Mouse (Mus musculus) testis, postnatal 10 days (tissue): ENCODE measurements around the gene Amotl2.

Experiments used
- DNase-seq: peaks from one replicate; pipeline ENCODE4 v3.0.0; 2021; ENCODE audit warnings: low spot score

Amotl2 gene

DNA sequence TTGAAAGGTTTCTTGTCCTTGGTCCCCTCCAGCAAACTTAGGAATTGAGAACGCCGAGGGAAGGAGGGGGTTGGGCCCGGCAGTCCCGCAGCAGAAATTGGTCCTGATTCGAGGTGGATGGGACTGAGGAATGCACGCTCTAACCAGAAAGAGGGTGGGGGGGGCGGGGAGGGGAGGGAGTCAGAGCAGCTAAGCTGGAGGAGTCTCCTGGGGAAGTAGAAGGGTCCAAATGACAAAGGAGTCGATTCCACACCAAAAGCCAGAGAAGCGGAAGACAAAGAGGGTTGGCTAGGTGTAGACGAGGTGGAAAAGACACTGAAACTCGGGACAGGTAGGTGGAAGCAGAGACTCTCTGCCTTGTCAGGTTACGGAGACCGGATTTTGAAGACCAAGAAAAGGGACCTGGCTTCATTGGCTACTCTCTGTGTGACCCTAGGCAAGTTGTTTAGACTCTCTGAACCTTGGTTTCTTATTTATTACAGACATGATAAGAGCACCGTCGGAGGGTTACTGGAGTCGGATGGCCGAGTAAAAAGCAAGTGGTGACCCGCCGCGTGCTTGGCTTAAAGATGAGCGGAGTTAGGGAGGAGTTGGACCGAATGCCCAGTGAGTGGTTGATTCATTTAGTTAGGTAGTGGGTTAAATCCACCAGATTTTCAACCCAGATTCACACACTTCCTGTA is at the start of gene Amotl2:
Amotl2 (plus strand) TSS at position 192 of the 683 bp plus-strand sequence.
- no peak for DNase-seq

DNA sequence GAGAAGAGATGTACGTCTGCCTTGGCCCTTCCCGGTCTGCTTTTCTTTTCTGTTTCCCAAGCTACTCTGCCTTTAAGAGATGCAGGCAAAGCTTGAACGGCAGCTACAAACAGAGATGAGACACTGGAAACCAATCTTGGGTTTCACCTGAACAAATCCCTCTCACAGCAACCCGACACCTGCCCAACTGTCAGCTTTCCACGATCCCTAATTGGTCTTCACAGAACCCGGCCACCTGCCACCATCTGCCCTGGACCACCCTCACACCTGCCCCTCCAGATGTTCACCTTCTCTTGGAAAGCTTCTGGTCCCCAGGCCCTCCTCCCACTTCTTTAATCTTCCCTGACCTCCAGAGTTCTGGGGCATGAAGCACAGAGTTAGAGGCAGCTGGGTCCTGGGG is 48.4 kb upstream of the Amotl2 start:
- DNase-seq = no peak

DNA sequence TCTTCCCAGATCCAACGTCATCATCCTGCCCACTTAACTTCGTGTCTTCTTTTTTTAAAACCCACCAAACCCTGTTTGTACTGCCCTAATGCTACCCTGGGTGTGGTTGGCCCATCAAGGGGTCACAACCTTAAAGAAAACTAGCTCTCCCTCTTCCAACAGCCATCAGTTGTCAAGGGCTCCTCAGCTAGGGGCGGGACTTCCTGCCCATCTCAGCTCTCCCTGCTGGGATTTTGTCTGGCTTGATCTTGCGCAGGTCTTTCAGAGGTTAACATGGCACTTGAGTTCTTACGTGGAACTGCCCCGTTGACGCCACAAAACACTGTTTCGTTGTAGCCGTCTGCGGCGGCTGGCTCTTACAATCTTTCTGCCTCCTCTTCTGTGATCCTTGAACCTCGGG is 47.6 kb upstream of the Amotl2 start:
- no peak for DNase-seq

DNA sequence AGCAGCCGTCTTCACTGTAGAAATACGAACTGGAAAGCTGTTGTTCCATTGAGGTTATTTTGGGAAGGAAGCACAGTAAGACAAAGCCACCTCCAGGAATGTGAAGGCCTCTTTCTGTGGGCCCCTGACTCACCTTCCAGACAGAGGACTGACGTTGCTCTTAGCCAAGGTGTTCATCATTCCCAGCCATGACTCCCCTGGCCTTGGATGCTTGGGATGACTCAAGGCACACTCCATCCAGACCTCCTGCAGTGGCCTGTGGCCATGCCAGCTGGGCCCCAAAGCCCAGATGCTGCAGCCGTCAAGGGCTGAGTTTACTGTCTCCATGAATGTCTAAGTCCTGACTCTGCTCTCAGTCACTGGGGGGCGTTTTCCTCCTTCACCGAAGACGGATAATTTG is 43.1 kb upstream of the Amotl2 start:
- DNase-seq = no peak

DNA sequence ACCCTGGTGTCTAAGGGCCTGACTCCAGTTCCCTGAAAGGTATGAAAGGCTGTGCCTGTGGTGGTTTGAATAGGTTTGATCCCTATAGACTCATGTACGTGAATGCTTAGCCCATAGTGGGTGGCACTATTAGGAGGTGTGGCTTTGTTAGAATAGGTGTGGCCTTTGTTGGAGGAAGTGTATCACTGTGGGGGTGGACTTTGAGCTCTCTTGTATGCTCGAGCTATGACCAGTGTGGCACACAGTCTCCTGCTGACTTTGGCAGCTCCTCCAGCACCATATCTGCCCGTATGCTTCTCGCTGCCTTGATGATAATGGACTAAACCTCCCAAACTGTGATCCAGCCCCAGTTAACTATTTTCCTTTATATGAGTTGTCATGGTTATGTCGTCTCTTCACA is 40.5 kb upstream of the Amotl2 start:
- DNase-seq = no peak

DNA sequence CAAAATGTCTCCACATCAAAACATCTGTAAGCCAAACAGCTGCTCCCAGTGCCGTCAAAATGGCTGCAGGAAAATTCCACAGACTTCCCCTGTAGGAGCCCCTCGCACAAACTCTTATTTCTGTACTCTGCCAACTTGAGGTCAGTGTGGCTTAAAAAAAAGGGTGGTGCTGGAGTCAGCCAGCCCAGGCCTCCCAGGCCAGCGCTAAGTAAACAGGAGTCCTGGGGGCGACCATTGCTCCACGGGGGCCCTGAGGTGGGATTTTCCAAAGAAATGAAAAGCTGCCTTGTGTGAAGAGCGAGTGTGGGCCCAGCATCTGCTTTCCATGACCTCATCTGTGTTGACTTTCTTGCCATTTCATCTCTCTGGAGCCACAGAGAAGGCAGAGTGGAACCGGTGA is 35.0 kb upstream of the Amotl2 start:
- DNase-seq = no peak

DNA sequence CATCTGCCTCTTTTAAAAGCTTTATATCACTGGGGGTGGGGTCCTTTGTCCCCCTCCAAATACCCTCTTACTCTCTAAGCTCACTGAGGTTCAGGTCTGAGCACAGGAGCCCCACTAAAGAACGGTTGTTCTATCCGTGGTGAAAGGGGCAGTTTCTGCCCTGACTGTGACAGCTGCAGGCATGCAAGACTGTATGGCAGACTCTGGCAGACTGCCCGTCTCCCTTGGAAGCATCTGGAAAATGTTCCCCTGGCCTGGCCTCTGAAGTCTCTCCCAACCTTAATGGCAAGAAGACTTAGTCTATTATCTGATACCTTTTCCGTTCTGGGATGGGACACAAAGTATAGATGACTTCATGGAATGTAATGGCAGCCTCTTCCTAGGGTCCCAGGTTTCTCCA is 28.5 kb upstream of the Amotl2 start:
- DNase-seq = no peak

DNA sequence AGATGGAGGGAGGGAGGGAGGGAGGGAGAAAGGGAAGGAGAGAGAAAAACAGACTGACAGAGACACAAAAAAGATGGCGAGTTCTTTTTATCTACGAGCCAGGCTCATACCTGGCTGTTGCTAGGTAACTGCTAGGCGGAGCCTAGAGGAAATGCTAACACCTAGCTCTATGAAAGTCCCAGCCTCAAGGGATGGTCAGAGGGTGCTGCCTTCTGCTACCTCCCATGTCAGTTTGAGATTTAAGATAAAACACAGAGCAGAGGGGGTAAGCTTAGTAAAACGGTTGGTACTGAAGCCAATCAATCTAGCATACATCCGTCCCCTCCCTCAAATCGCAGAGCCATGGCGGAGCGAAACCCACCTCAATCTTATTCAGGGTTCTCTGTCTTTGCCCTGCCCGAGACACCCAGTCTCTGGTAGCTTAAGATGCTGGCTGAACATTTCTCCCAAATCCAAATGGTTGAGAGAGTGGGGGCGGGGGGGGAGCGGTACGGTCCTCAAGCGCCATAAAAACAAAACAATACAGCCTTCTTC is 27.0 kb upstream of the Amotl2 start:
- no peak for DNase-seq

DNA sequence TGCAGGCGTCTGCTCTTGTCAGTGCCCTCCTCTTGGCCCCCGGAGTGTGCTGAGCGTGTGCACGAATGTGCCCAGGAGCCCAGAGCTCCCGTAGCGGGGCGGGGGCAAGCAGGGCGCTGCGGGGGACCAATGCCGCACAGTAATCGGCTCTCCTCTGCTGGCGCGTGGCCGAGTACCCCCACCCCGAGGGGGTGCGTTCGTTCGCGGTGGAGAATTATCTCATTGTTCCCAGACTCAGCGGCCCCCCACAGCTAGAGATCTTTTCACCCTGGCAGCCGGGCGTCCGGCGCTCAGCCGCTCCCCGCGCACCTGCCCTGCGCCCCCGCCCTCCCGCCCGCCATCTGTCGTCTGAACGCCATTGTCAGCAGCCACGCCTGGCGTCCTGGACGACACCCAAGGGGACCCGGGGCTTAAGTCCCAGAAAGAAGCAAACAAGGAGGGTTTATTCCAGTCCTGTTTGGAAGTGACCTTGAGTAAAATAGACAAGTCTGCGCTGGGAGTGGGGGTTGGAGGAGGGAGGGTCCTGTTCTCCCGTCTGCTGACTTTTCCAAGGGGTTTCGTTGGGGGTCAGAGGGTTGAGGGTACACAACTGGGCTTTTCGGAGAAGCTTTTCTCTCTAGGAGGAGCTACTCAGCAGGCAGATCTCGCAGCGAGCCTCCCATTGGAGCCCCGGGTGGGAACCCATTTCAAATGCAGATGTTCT is 26.4 kb upstream of the Amotl2 start:
- DNase-seq = peak; percentile 71

DNA sequence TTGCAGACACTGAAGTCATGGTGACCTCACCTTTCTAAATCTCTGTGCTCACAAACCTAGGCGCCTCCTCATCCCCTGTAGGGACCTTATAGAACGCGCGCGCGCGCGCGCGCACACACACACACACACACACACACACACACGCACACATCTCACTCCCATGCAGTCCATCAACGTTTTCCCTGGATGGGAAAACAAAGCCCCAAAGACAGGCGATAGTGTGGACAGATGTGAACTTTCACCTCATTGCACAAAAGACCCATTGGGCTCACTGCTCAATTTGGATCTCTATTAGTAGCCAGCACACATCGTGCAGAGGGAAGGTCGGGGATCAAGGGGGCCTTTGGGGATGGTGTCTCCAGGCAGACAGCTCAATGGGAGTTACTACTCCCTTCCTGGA is 25.6 kb upstream of the Amotl2 start:
- peak; percentile 54 for DNase-seq

DNA sequence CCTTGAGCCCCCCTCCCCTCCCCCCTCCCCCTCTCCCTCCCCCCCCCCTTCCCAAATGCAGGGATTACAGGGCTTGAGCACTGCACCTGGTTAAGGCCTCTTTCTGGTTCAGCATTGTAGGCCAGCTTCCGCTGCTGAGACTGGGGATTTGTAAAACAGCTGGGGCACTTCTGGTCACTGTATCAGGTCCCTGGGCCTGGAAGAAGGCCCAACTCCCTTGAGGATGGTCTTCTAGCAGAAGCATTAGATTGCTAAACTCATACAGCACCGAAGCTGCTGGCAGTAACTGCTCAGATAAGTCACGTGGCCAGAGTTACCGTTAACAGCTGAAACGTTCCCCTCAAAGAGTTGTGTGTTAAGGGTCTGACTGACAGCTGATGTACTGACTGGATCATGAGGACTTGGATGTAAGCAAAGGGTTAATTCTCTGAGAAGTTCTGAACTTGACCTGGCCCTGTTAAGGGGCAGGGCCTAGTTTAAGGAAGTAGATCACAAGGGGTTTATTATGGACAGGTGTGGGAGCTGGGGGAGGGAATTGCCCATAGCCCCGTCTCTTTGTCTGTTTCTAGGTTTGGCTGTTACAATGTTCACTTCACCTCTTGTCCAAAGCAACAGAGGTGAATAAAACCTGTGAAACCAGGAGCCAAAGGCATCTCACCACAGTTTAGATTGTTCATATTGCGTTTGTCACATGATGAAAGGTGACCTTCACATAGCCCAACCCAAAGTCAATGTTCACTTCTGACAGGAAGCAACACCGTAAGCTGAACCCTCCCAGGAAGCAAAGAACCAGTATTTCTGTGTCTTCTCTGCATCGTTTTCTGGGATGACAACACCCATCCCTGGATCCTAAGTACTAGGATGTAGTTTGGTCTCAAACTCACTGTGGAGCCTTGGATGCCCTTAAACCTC is 23.7 kb upstream of the Amotl2 start:
- DNase-seq = no peak

DNA sequence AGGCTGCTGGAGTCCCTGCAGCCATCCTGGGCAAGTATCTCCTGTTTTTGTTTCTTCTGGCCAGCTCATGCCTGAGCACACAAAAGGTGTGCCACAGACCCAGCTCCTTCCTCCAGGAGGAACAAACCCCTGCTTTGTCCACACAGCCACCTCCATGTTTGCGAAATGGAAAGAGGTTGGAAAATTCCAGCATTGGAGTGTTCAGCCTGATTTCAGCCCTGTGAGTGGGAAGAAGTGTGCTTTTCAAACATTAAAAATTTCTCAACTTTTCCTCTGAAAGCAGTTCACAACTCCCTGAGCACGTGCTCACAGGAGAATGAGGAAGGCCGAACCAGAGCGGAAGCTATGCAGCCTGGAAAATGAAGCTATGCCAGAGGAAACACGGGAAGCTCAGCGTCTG is 15.4 kb upstream of the Amotl2 start:
- DNase-seq = no peak

DNA sequence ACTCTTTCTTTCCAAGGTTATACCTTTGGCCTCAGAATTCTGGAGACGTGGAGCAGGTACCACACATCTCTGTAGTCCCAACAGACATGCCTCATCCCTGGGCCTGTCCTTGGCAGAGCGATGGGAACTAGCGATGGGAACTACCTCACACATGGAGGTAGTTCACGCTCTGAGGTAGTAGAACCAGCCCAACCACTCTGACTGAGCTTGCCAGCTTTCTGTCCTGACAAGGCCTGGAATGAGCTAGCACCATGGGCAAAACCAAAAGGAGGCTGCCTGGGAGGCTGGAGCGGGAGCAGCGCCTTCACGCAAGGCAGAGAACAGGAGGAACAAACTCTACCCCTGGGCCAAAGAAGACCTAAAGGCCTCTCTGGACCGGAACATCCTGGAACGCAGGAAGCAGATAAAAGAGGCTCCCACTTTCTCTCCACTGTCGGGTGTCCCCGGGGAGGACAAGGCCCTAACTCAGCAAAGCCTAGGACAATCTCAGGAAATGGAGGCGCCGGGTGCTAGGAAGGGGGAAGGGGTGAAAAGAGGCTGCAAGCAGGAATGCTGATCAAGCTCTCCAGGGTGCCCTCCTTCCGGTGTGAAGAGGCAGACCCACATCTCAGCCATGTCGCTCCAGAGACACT is 6.9 kb upstream of the Amotl2 start:
- DNase-seq = no peak

DNA sequence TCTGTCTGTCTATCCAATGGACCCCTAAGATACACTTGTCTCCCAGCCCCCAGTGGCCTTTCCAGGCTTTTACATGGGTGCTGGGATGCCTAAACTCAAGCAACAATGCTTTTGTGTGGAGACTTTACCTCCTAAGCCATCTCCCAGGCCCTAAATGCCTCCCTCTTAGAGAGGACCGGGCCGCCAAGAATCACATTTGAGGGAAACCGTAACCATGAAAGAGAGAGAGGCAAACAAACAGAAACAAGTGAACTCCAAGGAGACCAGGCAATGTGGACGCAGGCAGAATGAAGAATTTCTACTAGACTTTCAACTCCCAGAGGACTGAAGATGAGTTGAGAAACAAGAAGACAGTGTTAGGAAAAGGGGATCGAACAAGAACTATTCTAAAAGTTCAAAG is 6.0 kb upstream of the Amotl2 start:
- no peak for DNase-seq

DNA sequence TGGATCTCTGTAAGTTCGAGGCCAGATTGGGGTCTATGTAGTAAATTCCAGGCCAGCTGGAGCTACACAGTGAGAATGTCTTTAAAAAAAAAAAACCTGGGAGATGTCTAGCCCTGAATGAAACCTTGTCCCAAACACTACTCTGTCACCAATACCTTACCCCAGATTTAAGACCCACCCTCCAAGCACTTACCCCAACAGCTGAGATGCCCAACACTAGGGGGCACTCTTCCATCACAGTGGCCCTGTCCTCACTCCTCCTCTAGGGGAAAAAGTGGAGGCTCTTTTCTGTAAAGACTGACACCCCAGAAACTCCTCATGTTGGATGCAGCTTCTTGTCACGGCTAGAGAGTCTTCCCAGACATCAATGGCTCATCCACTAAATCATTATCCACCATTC is 2.7 kb upstream of the Amotl2 start:
- DNase-seq = peak; percentile 64

DNA sequence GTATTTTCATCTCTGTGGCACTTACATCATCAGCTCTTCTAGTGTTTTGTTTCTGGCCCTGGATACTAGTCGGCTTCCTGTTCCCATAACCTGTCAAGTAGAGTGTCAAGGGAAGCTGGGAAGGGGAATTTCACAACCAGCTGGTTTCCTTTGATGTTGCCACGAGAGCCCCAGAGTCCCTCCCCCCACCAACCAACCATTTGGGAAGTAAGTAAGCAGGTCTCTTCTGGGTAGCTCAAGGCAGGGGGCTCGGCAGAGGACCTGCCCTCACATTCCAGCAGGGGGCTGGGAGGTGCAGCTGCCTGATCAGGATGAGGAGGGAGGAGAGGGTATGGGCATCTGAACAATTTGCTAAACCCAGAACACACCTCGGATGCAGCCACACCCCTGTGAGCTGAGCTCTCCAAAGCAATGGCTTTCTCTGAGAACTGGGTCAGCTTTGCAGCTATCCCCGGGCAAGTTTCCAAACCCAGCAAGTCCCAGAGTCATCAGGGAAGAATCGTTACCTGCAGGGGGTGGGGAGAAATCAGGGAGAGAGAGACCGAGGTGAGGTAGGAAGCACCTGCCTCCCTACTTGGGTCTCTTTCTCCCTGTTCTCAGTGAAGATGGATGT is 1.5 kb upstream of the Amotl2 start:
- DNase-seq = no peak

DNA sequence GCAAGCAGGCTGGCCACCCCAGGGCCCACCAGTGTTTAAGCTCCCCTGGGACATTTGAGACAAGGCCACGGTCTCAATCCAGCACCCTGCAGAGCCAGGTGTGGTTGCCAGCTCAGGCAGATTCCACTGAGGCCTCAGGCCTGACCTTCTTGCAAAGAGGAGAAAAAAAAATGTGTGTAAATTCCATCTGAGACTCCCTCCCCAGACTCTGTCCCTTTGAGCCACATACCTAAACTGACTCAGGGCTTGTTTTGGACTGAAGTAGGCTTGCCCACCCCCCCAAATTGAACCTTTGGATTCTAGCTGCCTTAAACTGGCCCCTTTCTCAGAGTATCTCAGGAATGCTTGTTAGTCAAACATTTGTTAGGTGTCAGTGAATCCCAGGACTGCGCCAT is 969 bp upstream of the Amotl2 start:
- DNase-seq = no peak

DNA sequence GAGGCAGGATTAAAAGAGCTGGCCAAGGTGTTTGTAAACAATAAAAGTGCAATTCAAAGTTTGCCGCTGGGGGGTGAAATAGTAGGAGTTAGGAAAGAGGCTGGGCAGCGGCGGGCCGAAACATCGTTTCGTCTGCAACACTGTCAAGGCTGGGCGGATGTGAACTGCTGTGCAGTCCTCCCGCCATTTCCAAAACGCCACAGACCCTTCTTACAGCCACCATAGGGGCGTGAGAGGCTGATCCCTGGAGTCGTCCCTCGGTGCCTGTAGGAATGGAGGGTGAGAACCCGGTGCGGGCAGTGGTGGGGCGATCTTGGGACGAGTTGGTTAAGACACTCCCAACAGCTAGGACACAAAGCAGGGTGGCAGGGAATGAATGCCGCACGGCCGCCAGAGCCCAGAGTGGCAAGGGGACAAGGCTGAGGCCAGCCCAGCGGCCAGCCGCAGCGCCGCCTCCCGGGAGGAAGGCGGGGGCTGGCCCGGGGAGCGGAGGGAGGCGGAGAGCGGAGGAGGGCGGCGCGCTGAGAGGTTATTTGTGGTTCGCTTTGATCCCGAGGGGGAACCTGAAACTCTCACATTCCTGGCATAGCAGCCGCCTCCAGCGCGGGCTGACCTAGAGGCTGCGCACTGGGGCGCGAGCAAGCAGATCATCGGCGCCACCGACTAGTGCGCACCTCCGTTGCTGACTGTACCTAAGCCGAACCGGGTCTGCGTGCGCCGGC is 853 bp downstream of the Amotl2 start:
- DNase-seq = peak; percentile 91

DNA sequence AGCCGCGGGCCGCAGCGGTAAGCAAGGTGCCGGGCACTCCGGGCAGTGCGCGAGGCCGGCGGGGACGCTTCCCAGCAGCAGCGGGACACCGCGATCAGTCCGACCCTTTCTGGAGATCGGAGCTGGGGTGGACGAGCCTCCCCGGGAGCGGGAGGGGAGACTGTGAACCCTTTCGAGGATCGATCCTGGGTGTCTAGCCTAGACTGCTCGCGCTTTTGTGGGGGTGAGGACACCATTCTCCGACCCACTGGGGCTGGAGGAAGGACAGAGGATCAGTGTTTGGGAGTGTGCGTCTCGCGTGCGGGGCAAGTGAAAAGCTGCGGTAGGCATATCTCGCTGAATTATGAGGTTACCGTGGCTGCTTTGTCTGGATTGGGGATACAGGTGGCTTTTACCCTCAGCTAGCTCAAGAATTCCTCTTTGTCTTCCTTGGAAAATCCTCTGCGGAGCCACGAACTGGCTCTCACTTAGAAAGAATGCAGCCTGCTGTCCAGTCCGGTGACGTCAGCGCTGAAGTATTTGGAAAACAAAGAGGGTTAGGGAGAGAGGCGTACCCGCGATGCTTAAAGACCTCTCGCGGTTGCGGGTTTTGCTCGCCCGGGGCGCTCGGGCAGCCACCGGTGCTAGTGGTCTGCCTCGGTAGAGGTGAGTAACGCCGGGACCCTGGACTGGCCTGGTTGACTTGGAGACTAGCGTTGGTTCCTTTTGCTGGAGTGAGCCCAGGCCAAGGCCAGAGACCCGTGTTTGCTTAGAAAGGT is 1.6 kb downstream of the Amotl2 start:
- DNase-seq = peak; percentile 89

DNA sequence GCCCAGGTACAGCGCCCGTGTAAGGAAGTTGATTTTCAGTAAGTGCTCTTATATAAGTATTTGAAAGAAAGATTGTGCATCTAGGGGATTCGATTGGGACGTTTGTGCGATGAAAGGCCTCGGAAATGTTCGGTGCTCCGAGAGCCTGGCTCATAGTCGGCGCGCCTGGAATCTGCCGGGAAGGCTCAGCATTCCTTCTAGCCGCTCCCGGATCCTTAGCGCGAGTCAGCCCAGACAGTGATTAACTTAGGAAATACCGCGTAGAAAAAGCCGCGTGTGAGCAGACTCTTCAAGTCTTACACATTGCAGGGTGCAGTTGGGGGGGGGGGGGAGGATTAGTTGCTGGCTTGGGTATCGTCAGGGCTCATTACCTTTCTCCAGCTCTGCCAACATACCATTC is 2.2 kb downstream of the Amotl2 start:
- no peak for DNase-seq
